Mouse (Mus musculus): ENCODE measurements around the gene Tmem183a.

- TF ChIP-seq CTCF (IDR thresholded peaks at IDR 0.05; ENCODE audit: low read depth, low read length) (no peak), POLR2A (IDR thresholded peaks at IDR 0.05; ENCODE audit: borderline replicate concordance, low read depth, low read length) (no peak)
These were observed 20.2 kb upstream of the Tmem183a start for GRCm38 (mm10) chr1:134381795-134382625.
